Mouse (Mus musculus): ENCODE data around the gene Srbd1. TPM values are rescaled to one million over a fixed set of nuclear protein-coding genes. Genes with fewer than 3 reads are reported as not detected.

Gene Srbd1
- polyA plus RNA-seq, 1 experiment, result 7.0 TPM

DNA sequence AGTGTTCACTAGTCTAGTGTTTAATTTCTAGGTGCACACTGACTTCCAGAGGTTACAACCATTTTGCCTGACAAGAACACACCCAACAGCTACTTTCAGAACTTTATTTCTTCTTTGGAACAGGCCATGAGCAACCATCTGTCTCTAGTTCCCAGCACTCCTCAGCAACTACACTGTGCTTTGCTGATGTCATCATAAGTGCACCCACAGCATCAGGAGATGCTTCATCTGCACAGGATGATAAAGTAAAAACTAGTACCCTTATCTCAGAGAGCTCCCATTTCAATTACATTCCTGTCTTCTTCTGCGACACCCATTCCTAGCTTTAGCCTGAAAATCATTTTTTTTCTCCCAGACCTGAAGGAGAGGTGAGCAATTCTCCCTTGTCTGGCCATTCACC lies 51.9 kb downstream of the Srbd1 start:
- H3K27ac ChIP-seq (ENCODE audit: insufficient read depth, low read length), result no peak overlapping the region
- no peaks in the 10 kb centered on the region for H3K4me1 ChIP-seq (ENCODE audit: control insufficient read depth, insufficient read depth, low read length)
- no peak overlapping the region for H3K4me3 ChIP-seq (ENCODE audit: insufficient read depth, low read length)
- TF ChIP-seq POLR2A (IDR thresholded peaks at IDR 0.05; ENCODE audit: extremely low read depth, insufficient read depth, low read length) (no peak), CTCF (IDR thresholded peaks at IDR 0.05; ENCODE audit: extremely low read depth, insufficient read depth, low read length) (no peak)

DNA sequence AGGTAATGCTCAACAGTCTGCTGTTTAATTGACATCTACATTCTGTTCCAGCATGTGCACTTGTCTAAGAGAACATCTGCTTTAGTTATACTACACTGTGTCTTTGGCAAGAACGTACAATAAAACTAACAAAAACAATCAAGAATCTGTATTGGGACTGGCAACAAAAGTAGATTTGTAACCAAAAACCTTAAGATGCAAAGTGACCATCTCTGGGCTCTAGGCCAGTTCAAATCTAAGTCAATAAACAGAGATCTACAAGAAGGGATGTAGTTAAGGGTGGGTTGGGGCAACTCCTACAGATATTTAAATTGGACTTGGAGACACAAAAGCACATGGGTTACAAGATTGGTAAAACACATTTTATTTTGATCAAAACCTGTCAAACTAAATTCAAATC lies 53.3 kb downstream of the Srbd1 start:
- no peak for TF ChIP-seq CTCF (IDR thresholded peaks at IDR 0.05; ENCODE audit: extremely low read depth, insufficient read depth, low read length)
- no peak for TF ChIP-seq POLR2A (IDR thresholded peaks at IDR 0.05; ENCODE audit: extremely low read depth, insufficient read depth, low read length)
- Histone ChIP-seq H3K4me3 (ENCODE audit: insufficient read depth, low read length) (no peak overlapping the region), H3K4me1 (ENCODE audit: control insufficient read depth, insufficient read depth, low read length) (peaks cover 2% of the 10 kb centered on the region; the same call in 1 of the 2 replicates), H3K27ac (ENCODE audit: insufficient read depth, low read length) (no peak overlapping the region)

DNA sequence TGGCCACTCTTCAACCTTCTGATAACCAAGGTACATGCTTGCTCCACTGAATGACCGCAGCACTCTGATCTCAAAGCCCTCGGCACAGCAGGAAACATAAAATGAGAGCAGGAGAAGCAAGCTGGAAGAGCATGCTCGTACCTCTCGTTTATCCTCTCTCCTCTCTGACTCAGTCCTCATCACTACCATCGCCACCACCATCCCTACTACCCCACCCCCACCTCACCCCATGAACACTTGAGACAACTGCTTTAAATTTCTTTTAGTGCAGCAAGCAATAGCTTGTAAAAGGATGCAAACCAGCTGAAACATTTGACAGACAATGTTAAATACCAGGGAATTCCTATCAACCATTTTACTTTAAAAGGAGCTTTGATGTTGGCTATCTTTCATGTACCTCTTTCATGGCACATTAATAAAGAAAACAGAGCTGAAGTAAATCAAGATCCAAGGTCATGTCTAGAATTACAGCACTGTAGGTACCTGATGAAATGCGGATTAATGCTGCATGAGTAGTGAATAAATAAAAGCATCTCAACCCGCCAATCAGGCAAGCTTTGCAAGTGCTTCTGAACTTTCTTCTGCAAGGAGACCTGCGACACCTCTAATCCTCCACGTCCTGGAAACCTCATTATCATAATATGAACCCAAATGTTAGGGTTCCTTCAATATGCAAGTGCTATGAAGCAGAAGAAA lies 54.9 kb downstream of the Srbd1 start:
- TF ChIP-seq CTCF (IDR thresholded peaks at IDR 0.05; ENCODE audit: extremely low read depth, insufficient read depth, low read length), result no peak
- TF ChIP-seq POLR2A (IDR thresholded peaks at IDR 0.05; ENCODE audit: extremely low read depth, insufficient read depth, low read length), result no peak
- H3K4me3 ChIP-seq (ENCODE audit: insufficient read depth, low read length), result no peak overlapping the region
- no peak overlapping the region for H3K27ac ChIP-seq (ENCODE audit: insufficient read depth, low read length)
- peaks cover 2% of the 10 kb centered on the region; the same call in 1 of the 2 replicates for H3K4me1 ChIP-seq (ENCODE audit: control insufficient read depth, insufficient read depth, low read length)

DNA sequence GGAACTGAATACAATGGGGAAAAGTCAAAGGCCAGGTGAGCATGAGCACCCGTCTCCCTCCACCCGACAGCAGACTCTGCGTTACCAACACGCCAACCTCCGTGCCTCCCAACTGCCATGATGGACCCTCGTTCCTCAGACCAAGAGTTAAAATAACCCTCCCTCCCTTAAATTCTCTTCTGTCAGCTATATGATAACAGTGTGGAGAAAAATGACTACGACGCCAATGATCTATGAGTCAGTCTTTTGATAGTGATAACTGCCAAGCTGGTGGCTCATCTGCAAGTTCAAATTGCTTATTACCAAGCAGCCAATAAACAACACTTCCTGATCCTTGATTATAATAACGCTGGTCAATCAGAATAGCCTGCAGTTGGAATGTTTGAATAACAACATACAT lies 57.1 kb downstream of the Srbd1 start:
- TF ChIP-seq CTCF (IDR thresholded peaks at IDR 0.05; ENCODE audit: extremely low read depth, insufficient read depth, low read length), result no peak
- no peak for TF ChIP-seq POLR2A (IDR thresholded peaks at IDR 0.05; ENCODE audit: extremely low read depth, insufficient read depth, low read length)
- Histone ChIP-seq H3K27ac (ENCODE audit: insufficient read depth, low read length) (no peak overlapping the region), H3K4me1 (ENCODE audit: control insufficient read depth, insufficient read depth, low read length) (peaks cover 2% of the 10 kb centered on the region; the same call in 1 of the 2 replicates)

DNA sequence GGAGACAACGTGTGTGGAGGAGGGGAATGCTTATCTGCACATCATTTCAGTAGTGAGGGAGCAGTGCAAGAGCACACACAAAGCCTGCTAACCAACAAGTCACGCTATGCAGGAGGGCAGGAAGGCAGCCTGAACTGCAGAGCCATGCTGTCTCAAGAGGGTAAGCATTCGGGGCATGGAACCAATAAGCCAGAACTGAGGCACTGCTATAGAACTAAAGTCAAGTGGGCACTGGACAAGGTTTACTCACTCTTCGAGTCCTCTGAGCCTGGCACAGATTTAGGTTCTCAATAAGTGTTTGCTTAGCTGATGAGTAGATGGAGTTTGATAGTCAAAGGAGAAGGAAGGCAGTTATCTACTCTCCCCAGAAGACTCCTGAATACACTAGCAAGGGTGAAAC lies 58.8 kb downstream of the Srbd1 start:
- TF ChIP-seq CTCF (IDR thresholded peaks at IDR 0.05; ENCODE audit: extremely low read depth, insufficient read depth, low read length), result no peak
- no peak for TF ChIP-seq POLR2A (IDR thresholded peaks at IDR 0.05; ENCODE audit: extremely low read depth, insufficient read depth, low read length)
- H3K27ac ChIP-seq (ENCODE audit: insufficient read depth, low read length), result no peak overlapping the region
- no peak overlapping the region for H3K4me3 ChIP-seq (ENCODE audit: insufficient read depth, low read length)
- peaks cover 2% of the 10 kb centered on the region; the same call in 1 of the 2 replicates for H3K4me1 ChIP-seq (ENCODE audit: control insufficient read depth, insufficient read depth, low read length)

More for the DNA sequence above, 57.1 kb downstream of the Srbd1 start:
- 0 out of 2 replicates have a peak overlapping the region, but pooled peaks have one; percentile 17 for H3K4me3 ChIP-seq (ENCODE audit: insufficient read depth, low read length)

DNA sequence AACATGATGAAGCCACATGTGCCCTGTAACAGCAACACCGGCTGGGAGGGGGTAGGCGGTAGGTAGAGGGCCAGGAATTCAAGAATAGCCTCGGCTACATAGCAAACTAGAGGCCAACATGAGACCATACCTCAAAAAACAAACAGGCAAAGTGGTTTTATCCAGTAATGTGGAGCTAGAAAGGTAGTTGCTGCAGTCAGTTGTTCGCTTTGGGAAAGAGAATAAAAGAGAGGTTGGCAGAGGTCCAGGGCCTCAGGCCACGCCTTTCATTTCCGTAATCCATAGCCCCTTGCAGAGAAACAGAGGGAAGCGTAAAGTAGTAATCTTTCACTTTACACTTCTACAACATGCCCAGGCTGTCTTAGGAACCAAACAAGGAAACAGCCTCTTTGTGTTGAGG lies 61.8 kb downstream of the Srbd1 start:
- Histone ChIP-seq H3K4me1 (ENCODE audit: control insufficient read depth, insufficient read depth, low read length) (peaks cover 2% of the 10 kb centered on the region; the same call in 1 of the 2 replicates), H3K27ac (ENCODE audit: insufficient read depth, low read length) (no peak overlapping the region), H3K4me3 (ENCODE audit: insufficient read depth, low read length) (no peak overlapping the region)
- no peak for TF ChIP-seq POLR2A (IDR thresholded peaks at IDR 0.05; ENCODE audit: extremely low read depth, insufficient read depth, low read length)
- TF ChIP-seq CTCF (IDR thresholded peaks at IDR 0.05; ENCODE audit: extremely low read depth, insufficient read depth, low read length), result no peak

DNA sequence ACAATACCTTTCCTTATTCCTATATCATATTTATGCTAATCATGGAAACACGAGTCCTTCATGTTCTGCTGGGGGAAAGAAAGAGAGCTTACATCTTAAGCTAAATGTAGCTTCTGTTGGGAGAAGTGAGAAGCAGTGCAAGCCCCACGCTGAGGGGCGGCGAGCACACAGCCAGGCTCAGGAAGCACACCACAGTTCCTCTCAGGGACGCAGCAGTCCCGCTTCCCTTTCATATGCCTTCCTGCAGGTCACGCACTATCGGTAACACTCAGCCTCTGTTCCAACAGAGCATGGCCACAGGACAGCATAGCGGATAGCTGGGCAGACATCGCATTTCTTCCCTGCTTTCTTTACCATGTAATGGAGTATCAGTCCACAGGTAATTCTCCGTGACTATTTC lies 66.9 kb downstream of the Srbd1 start:
- TF ChIP-seq POLR2A (IDR thresholded peaks at IDR 0.05; ENCODE audit: extremely low read depth, insufficient read depth, low read length) (no peak), CTCF (IDR thresholded peaks at IDR 0.05; ENCODE audit: extremely low read depth, insufficient read depth, low read length) (no peak)
- Histone ChIP-seq H3K27ac (ENCODE audit: insufficient read depth, low read length) (no peak overlapping the region), H3K4me3 (ENCODE audit: insufficient read depth, low read length) (no peak overlapping the region), H3K4me1 (ENCODE audit: control insufficient read depth, insufficient read depth, low read length) (no peaks in the 10 kb centered on the region)

DNA sequence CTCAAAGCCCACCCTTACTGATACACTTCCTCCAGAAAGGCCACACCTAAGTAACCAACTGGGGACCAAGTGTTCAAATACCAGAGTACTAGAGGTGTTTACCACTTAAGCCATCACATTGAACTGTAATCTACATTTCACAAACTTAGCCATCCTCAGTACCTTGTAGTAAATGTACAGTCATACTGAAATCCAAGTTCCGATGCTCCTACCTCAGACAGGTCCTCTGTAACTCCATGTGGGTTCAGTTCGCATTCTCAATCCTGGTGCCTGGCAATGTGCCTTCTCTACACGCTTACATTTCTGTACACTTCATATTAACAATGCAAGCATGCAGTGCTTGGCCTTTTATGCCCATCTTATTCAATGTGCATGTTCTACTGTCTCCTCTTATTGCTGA lies 77.5 kb downstream of the Srbd1 start:
- Histone ChIP-seq H3K4me1 (ENCODE audit: control insufficient read depth, insufficient read depth, low read length) (no peaks in the 10 kb centered on the region), H3K4me3 (ENCODE audit: insufficient read depth, low read length) (no peak overlapping the region), H3K27ac (ENCODE audit: insufficient read depth, low read length) (no peak overlapping the region)
- no peak for TF ChIP-seq POLR2A (IDR thresholded peaks at IDR 0.05; ENCODE audit: extremely low read depth, insufficient read depth, low read length)

DNA sequence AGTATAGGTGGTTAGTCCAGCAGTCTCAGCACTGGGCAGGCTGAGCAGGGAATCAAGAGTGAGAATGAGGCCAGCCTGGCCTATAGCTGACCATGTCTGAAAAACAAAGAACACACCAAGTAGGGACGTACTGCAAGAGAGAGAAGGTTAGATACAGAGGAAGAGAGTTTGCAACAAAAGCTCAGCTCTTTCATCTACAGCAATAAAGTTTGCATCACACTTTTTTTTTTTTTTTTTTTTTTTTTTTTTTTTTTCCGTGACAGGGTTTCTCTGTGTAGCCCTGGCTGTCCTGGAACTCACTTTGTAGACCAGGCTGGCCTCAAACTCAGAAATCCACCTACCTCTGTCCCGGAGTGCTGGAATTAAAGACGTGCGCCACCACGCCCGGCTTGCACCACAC lies 79.1 kb downstream of the Srbd1 start:
- Histone ChIP-seq H3K4me1 (ENCODE audit: control insufficient read depth, insufficient read depth, low read length) (no peaks in the 10 kb centered on the region), H3K4me3 (ENCODE audit: insufficient read depth, low read length) (no peak overlapping the region), H3K27ac (ENCODE audit: insufficient read depth, low read length) (no peak overlapping the region)
- TF ChIP-seq POLR2A (IDR thresholded peaks at IDR 0.05; ENCODE audit: extremely low read depth, insufficient read depth, low read length) (no peak), CTCF (IDR thresholded peaks at IDR 0.05; ENCODE audit: extremely low read depth, insufficient read depth, low read length) (no peak)

DNA sequence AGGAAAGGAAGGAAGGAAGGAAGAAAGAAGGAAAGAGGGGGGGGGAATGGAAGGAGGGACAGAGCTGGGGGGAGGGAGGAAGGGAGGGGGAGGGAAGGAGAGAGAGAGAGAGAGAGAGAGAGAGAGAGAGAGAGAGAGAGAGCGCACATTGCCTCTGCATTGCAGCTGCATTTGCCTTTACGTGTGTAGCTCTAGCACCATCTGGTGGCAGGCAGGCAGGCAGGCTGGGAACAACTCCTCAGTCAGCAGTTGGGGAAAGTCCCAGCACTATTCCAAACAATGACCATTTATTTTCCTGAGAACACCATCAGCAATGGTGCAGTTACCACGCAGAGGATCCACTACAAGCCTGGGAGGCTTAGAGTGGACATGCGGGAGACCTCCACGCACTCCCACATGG lies 81.5 kb downstream of the Srbd1 start:
- Histone ChIP-seq H3K4me3 (ENCODE audit: insufficient read depth, low read length) (no peak overlapping the region), H3K4me1 (ENCODE audit: control insufficient read depth, insufficient read depth, low read length) (no peaks in the 10 kb centered on the region), H3K27ac (ENCODE audit: insufficient read depth, low read length) (no peak overlapping the region)
- TF ChIP-seq POLR2A (IDR thresholded peaks at IDR 0.05; ENCODE audit: extremely low read depth, insufficient read depth, low read length) (no peak), CTCF (IDR thresholded peaks at IDR 0.05; ENCODE audit: extremely low read depth, insufficient read depth, low read length) (peak; percentile 94)

Data from cortical plate, adult 2 months (tissue).